Comparison of ENCODE assay signal across 8 mouse cellular contexts in genomic region chr3:136668072-136668471, GRCm38 (mm10). TPM values are rescaled to one million over a fixed set of nuclear protein-coding genes. Genes with fewer than 3 reads are reported as not detected.
A peak's percentile ranks its signal among the peaks of the same experiment; 100 is the strongest.
DNase-seq lines count a peak whose midpoint lies in the region; ATAC-seq and TF ChIP-seq lines count a peak whose summit lies in the region.

No protein-coding gene starts in this region.

- H3K4me3 ChIP-seq in lung, adult 2 months (replicated peaks; ENCODE audit: extremely low read depth, low read depth, low read length): no peak overlapping the region

- DNase-seq in left cerebral cortex, adult 18-20 months (ENCODE audit: low spot score in 2 of 2): peak; percentile 58 to 86
- DNase-seq in left cerebral cortex, adult 11 months (ENCODE audit: low spot score): no peak
- peak; percentile 96 for DNase-seq in cerebellum, adult 8-10 months
- DNase-seq in heart, postnatal 14 days: peak; percentile 78 to 83
- DNase-seq in lung, adult 2 months: peak; percentile 40
- DNase-seq in urinary bladder, postnatal 4 days (ENCODE audit: low spot score in 2 of 2): peak; percentile 66 to 68
- no peak for DNase-seq in neural tube, embryonic 10.5 days (ENCODE audit: extremely low spot score, low spot score)

- WGBS in lung, adult 2 months: 25% methylated on average over 2 of the region's 2 CpGs

- intact Hi-C loops in heart, postnatal 14 days (cut with DNase I): loop anchor here (2.0 kb wide), 1 partner anchor 55 kb away; no protein-coding TSS in a partner anchor

- ATAC-seq in megakaryocyte progenitor cell, adult 5-6 weeks (replicated peaks; ENCODE audit: poor library complexity): no peak

- TF ChIP-seq CTCF in lung, adult 2 months (IDR thresholded peaks at IDR 0.05; ENCODE audit: insufficient read depth, low read length): no peak

- H3K4me1 ChIP-seq in lung, adult 2 months (ENCODE audit: control insufficient read depth, insufficient read depth, low read length): peaks cover 2% of the 10 kb centered on the region; the same call in 1 of the 2 replicates

- no peak for TF ChIP-seq POLR2A in lung, adult 2 months (IDR thresholded peaks at IDR 0.05; ENCODE audit: borderline replicate concordance, extremely low read depth, low read depth, low read length)

RNA-seq across cellular contexts. Expression of gene Ppp3ca, which starts 1.9 kb away (rescaled TPM):
- total RNA-seq in left cerebral cortex, adult 18-20 months (2021): 100 to 1,000 TPM; 883 to 913 TPM
- total RNA-seq in heart, postnatal 14 days (2021): 10 to 100 TPM; 50.0 to 53.5 TPM
- 37.2 and 78.6 TPM in 2 replicates for polyA plus RNA-seq in lung, adult 2 months (2012; rRNA removed)
- 68.8 and 76.0 TPM in 2 replicates for total RNA-seq in megakaryocyte progenitor cell, adult 5-6 weeks (2015)
- total RNA-seq in megakaryocyte progenitor cell, adult 5-6 weeks (2017): 60.1 and 63.1 TPM in 2 replicates

Comparison
In these comparisons a context has a peak if more than half of its experiments do, and no peak if none do; other contexts are left out.
1. DNase-seq: peak in left cerebral cortex, adult 18-20 months (2 of 2), cerebellum, adult 8-10 months (single experiment), heart, postnatal 14 days (2 of 2), lung, adult 2 months (single experiment) and urinary bladder, postnatal 4 days (2 of 2); none in left cerebral cortex, adult 11 months (single experiment) and neural tube, embryonic 10.5 days (single experiment).
2. RNA of gene Ppp3ca, which starts 1.9 kb away (total RNA-seq): 883 to 913 TPM in left cerebral cortex, adult 18-20 months; 60.1 to 76.0 TPM in megakaryocyte progenitor cell, adult 5-6 weeks and 50.0 to 53.5 TPM in heart, postnatal 14 days; every median in the first group is over 10 times any median in the second.